Mouse (Mus musculus): ENCODE results near the gene Nelfcd. TPM values are rescaled to one million over a fixed set of nuclear protein-coding genes. Genes with fewer than 3 reads are reported as not detected.
A peak's percentile ranks its signal among the peaks of the same experiment; 100 is the strongest.

The Nelfcd gene
- polyA plus RNA-seq, 1 experiment from 2014 or later: 195 TPM

GRCm38 (mm10) chr2:174400396-174400795 lies 15.2 kb upstream of the Nelfcd start:
- DNase-seq (ENCODE audit: low spot score) (no peak), ATAC-seq (ENCODE audit: insufficient number of reproducible peaks, low FRiP score, low TSS enrichment, low read depth) (no peak)
- no peaks in the 10 kb centered on the region for H3K9me3 ChIP-seq (ENCODE audit: control insufficient read depth, low read length)

GRCm38 (mm10) chr2:174410222-174410621 lies 5.4 kb upstream of the Nelfcd start:
- H3K36me3 ChIP-seq (ENCODE audit: control insufficient read depth, insufficient read depth, low read length): no peaks in the 10 kb centered on the region
- no peak overlapping the region for H3K9ac ChIP-seq (ENCODE audit: low read length)
- H3K9me3 ChIP-seq (ENCODE audit: control insufficient read depth, low read length): no peaks in the 10 kb centered on the region
- no peak overlapping the region for H3K4me2 ChIP-seq (ENCODE audit: low read depth, severe bottlenecking)
- 52% methylated on average over 2 of the region's 2 CpGs for WGBS
- no peak for DNase-seq (ENCODE audit: low spot score)
- no peaks in the 10 kb centered on the region for H3K27me3 ChIP-seq (ENCODE audit: control insufficient read depth, insufficient read depth, low read length)
- no peak overlapping the region for H3K27ac ChIP-seq (replicated peaks; ENCODE audit: low read depth, low read length)
- no peak for ATAC-seq (ENCODE audit: insufficient number of reproducible peaks, low FRiP score, low TSS enrichment, low read depth)
- H3K4me1 ChIP-seq (ENCODE audit: control insufficient read depth, insufficient read depth, low read length): no peaks in the 10 kb centered on the region
- no peak overlapping the region for H3K4me3 ChIP-seq (ENCODE audit: low read depth, low read length)

More at GRCm38 (mm10) chr2:174400396-174400795, 15.2 kb upstream of the Nelfcd start:
- Histone ChIP-seq H3K27me3 (ENCODE audit: control insufficient read depth, insufficient read depth, low read length) (no peaks in the 10 kb centered on the region), H3K4me2 (ENCODE audit: low read depth, severe bottlenecking) (no peak overlapping the region), H3K4me3 (ENCODE audit: low read depth, low read length) (no peak overlapping the region), H3K27ac (replicated peaks; ENCODE audit: low read depth, low read length) (no peak overlapping the region), H3K4me1 (ENCODE audit: control insufficient read depth, insufficient read depth, low read length) (no peaks in the 10 kb centered on the region), H3K9ac (ENCODE audit: low read length) (no peak overlapping the region), H3K36me3 (ENCODE audit: control insufficient read depth, insufficient read depth, low read length) (no peaks in the 10 kb centered on the region)
- WGBS: 80% methylated on average over 4 of the region's 4 CpGs

DNA sequence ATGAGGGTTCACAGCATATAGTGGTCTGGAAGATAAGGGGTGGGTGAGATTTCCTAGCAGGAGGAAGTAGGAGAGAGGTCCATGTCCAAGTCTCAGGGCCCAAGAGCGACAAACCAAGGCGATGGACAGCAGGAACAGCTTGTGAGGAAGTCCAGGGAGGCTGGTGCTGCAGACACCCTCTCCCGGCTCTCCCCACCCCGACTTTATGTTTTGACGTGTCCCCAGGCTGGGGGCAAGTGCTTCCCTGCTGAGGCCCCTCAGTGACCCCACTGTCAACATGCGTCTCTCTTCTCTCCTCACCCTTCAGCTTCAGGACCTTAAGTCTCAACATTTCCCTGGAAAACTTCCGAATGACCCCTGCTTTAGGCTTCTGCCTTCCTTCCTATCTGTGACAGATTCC lies 2.5 kb upstream of the Nelfcd start:
- Histone ChIP-seq H3K9ac (ENCODE audit: low read length) (no peak overlapping the region), H3K27me3 (ENCODE audit: control insufficient read depth, insufficient read depth, low read length) (no peaks in the 10 kb centered on the region), H3K27ac (replicated peaks; ENCODE audit: low read depth, low read length) (no peak overlapping the region), H3K9me3 (ENCODE audit: control insufficient read depth, low read length) (no peaks in the 10 kb centered on the region), H3K4me3 (ENCODE audit: low read depth, low read length) (no peak overlapping the region), H3K36me3 (ENCODE audit: control insufficient read depth, insufficient read depth, low read length) (no peaks in the 10 kb centered on the region), H3K4me1 (ENCODE audit: control insufficient read depth, insufficient read depth, low read length) (peaks cover 4% of the 10 kb centered on the region; the same call in 1 of the 2 replicates), H3K4me2 (ENCODE audit: low read depth, severe bottlenecking) (no peak overlapping the region)
- 84% methylated on average over 7 of the region's 7 CpGs for whole genome bisulfite sequencing
- ATAC-seq (ENCODE audit: insufficient number of reproducible peaks, low FRiP score, low TSS enrichment, low read depth) (no peak), DNase-seq (ENCODE audit: low spot score) (no peak)

GRCm38 (mm10) chr2:174415001-174415730 lies 438 bp upstream of the Nelfcd start:
- ATAC-seq (ENCODE audit: insufficient number of reproducible peaks, low FRiP score, low TSS enrichment, low read depth) (peak; percentile 37; the same call in 1 of the 2 replicates), DNase-seq (ENCODE audit: low spot score) (no peak)
- Histone ChIP-seq H3K9ac (ENCODE audit: low read length) (no peak overlapping the region; the same call in 1 of the 2 replicates), H3K4me1 (ENCODE audit: control insufficient read depth, insufficient read depth, low read length) (peaks cover 4% of the 10 kb centered on the region; the same call in 1 of the 2 replicates), H3K9me3 (ENCODE audit: control insufficient read depth, low read length) (no peaks in the 10 kb centered on the region), H3K27me3 (ENCODE audit: control insufficient read depth, insufficient read depth, low read length) (no peaks in the 10 kb centered on the region), H3K27ac (replicated peaks; ENCODE audit: low read depth, low read length) (no peak overlapping the region), H3K4me3 (ENCODE audit: low read depth, low read length) (peak overlapping the region; percentile 92), H3K36me3 (ENCODE audit: control insufficient read depth, insufficient read depth, low read length) (0 out of 2 replicates have a peak, but pooled peaks cover 2% of the 10 kb centered on the region), H3K4me2 (ENCODE audit: low read depth, severe bottlenecking) (peak overlapping the region; percentile 77; the same call in 1 of the 2 replicates)
- WGBS: 44% methylated on average over 17 of the region's 18 CpGs

- Histone ChIP-seq H3K36me3 (ENCODE audit: control insufficient read depth, insufficient read depth, low read length) (peaks cover 24% of the 10 kb centered on the region), H3K4me3 (ENCODE audit: low read depth, low read length) (no peak overlapping the region), H3K4me2 (ENCODE audit: low read depth, severe bottlenecking) (no peak overlapping the region), H3K4me1 (ENCODE audit: control insufficient read depth, insufficient read depth, low read length) (peaks cover 4% of the 10 kb centered on the region; the same call in 1 of the 2 replicates), H3K9ac (ENCODE audit: low read length) (no peak overlapping the region), H3K9me3 (ENCODE audit: control insufficient read depth, low read length) (no peaks in the 10 kb centered on the region), H3K27ac (replicated peaks; ENCODE audit: low read depth, low read length) (no peak overlapping the region), H3K27me3 (ENCODE audit: control insufficient read depth, insufficient read depth, low read length) (no peaks in the 10 kb centered on the region)
- no peak for ATAC-seq (ENCODE audit: insufficient number of reproducible peaks, low FRiP score, low TSS enrichment, low read depth)
- 87% methylated on average over 6 of the region's 6 CpGs for WGBS
- DNase-seq (ENCODE audit: low spot score): no peak
These were observed 5.5 kb downstream of the Nelfcd start for GRCm38 (mm10) chr2:174421107-174421506.

GRCm38 (mm10) chr2:174424301-174425085 lies 8.9 kb downstream of the Nelfcd start:
- no peak overlapping the region for H3K9ac ChIP-seq (ENCODE audit: low read length)
- WGBS: 89% methylated on average over 11 of the region's 11 CpGs
- H3K36me3 ChIP-seq (ENCODE audit: control insufficient read depth, insufficient read depth, low read length): peaks cover 39% of the 10 kb centered on the region
- no peak overlapping the region for H3K4me2 ChIP-seq (ENCODE audit: low read depth, severe bottlenecking)
- DNase-seq (ENCODE audit: low spot score) (no peak), ATAC-seq (ENCODE audit: insufficient number of reproducible peaks, low FRiP score, low TSS enrichment, low read depth) (no peak)
- H3K9me3 ChIP-seq (ENCODE audit: control insufficient read depth, low read length): no peaks in the 10 kb centered on the region
- H3K4me1 ChIP-seq (ENCODE audit: control insufficient read depth, insufficient read depth, low read length): no peaks in the 10 kb centered on the region
- H3K4me3 ChIP-seq (ENCODE audit: low read depth, low read length): no peak overlapping the region
- no peaks in the 10 kb centered on the region for H3K27me3 ChIP-seq (ENCODE audit: control insufficient read depth, insufficient read depth, low read length)
- H3K27ac ChIP-seq (replicated peaks; ENCODE audit: low read depth, low read length): no peak overlapping the region

- Histone ChIP-seq H3K27me3 (ENCODE audit: control insufficient read depth, insufficient read depth, low read length) (no peaks in the 10 kb centered on the region), H3K9me3 (ENCODE audit: control insufficient read depth, low read length) (no peaks in the 10 kb centered on the region), H3K9ac (ENCODE audit: low read length) (no peak overlapping the region), H3K4me2 (ENCODE audit: low read depth, severe bottlenecking) (no peak overlapping the region), H3K27ac (replicated peaks; ENCODE audit: low read depth, low read length) (no peak overlapping the region), H3K4me1 (ENCODE audit: control insufficient read depth, insufficient read depth, low read length) (no peaks in the 10 kb centered on the region), H3K36me3 (ENCODE audit: control insufficient read depth, insufficient read depth, low read length) (peaks cover 37% of the 10 kb centered on the region), H3K4me3 (ENCODE audit: low read depth, low read length) (no peak overlapping the region)
- no peak for DNase-seq (ENCODE audit: low spot score)
- no peak for ATAC-seq (ENCODE audit: insufficient number of reproducible peaks, low FRiP score, low TSS enrichment, low read depth)
- WGBS: 93% methylated on average over 12 of the region's 12 CpGs
These were observed 11.3 kb downstream of the Nelfcd start for GRCm38 (mm10) chr2:174426856-174427255.

DNA sequence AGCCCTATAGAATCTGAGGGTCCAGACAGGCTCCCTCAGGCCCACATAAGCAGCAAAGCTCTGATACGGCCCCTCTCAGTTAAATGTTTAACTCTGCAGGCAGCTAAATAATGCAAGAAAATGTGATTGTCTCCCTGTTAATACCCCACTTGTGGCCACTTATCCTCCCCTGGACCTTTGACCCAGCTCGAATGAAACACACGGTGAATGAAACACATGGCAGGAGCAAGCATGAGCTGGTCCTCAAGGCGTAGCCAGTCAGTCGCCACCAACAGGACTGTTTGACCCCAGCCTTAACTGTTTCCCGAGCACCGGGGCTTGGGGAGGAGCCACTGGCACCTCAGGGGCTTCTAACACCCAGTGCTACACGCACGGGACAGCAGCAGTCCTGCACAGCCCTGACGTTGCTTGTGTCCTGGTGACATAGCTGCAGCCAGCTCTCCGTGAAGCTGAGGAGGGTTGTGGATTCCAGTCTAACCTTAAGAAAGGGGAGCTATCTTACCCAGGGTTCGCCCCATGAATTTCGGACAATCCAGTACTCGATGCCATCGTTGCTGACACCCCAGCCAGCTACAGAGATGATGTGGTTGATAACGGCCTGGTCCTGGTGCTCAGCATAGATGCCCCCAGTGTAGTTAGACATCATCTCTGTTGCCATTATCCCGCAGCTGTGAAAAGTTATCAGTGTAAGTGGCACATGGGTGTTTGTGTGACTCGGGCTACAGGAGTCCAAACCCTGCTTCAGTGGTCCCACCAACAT lies 12.7 kb downstream of the Nelfcd start:
- H3K4me1 ChIP-seq (ENCODE audit: control insufficient read depth, insufficient read depth, low read length): no peaks in the 10 kb centered on the region
- no peak overlapping the region for H3K9ac ChIP-seq (ENCODE audit: low read length)
- H3K36me3 ChIP-seq (ENCODE audit: control insufficient read depth, insufficient read depth, low read length): peaks cover 38% of the 10 kb centered on the region
- H3K27ac ChIP-seq (replicated peaks; ENCODE audit: low read depth, low read length): no peak overlapping the region
- no peak for ATAC-seq (ENCODE audit: insufficient number of reproducible peaks, low FRiP score, low TSS enrichment, low read depth)
- no peak overlapping the region for H3K4me3 ChIP-seq (ENCODE audit: low read depth, low read length)
- no peak overlapping the region for H3K4me2 ChIP-seq (ENCODE audit: low read depth, severe bottlenecking)
- 85% methylated on average over 18 of the region's 18 CpGs for WGBS
- no peak for DNase-seq (ENCODE audit: low spot score)
- no peaks in the 10 kb centered on the region for H3K27me3 ChIP-seq (ENCODE audit: control insufficient read depth, insufficient read depth, low read length)
- H3K9me3 ChIP-seq (ENCODE audit: control insufficient read depth, low read length): no peaks in the 10 kb centered on the region
